Mouse (Mus musculus) heart, postnatal 0 days (tissue): ENCODE data around the gene Ust.

Experiments used
- CTCF ChIP-seq: IDR thresholded peaks from 2 replicates; pipeline ENCODE4 v1.5.1; 2016; ENCODE audit warnings: antibody characterized with exemption, control low read depth, low read depth
- EP300 ChIP-seq: IDR thresholded peaks from 2 replicates; pipeline ENCODE4 v1.6.1; 2016; ENCODE audit warnings: antibody characterized with exemption, low read depth

DNA sequence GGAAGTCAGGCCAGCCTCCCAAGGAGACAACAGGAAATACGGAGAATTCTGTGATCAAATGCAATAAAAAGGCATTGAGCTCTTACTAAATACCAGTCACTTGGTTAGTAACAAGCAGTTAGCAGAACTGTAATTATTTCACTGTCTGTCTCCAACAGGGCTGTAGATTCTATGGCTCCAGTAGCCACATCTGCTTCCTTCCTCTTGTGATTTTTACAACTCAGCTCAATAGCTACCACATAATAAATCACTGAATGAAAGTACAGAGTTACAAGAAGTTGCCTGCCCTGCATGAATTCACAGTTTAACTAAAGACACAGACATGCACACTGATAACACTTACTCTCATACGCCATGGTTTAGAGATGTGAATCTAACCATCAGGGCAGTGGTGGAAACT, 176.1 kb downstream of the Ust start:
- TF ChIP-seq CTCF (no peak), EP300 (no peak)
